Mouse (Mus musculus) layer of hippocampus, adult 6 months (tissue): Measurements from ENCODE around the gene Rimbp2. TPM values are rescaled to one million over a fixed set of nuclear protein-coding genes. Genes with fewer than 3 reads are reported as not detected.

Experiments
- long read RNA-seq, 2 experiments: library from polyadenylated mRNA; unstranded; transcript quantifications; one replicate each; pipeline ENCODE4 v2.0.0; 2019 to 2020
- polyA plus RNA-seq: library from polyadenylated mRNA; unstranded; fragments of <200 nt; fragmentation: Nextera tagmentation; gene quantifications from 2 replicates; pipeline ENCODE4 v1.2.3, GENCODE M21; 2021

Rimbp2 gene
- 3.3 and 3.8 TPM in 2 replicates for polyA plus RNA-seq
- long read RNA-seq, experiment 1, partial matches to known transcripts: 6 of 9 reads
- long read RNA-seq, experiment 1, other reads (novel, unspliced or antisense): 3 of 9 reads
- long read RNA-seq, experiment 2, partial matches to known transcripts: 3 of 22 reads
- long read RNA-seq, experiment 2, other reads (novel, unspliced or antisense): 19 of 22 reads

GRCm38 (mm10) chr5:128953278-128954070, at the start of gene Rimbp2:
Gene Rimbp2 (minus strand): TSS chr5:128953486.

Other genes with a start within 250 kb of the Rimbp2 start
- 2.8 and 3.1 TPM in 2 replicates for gene Stx2, start 55.1 kb upstream of the Rimbp2 start, polyA plus RNA-seq
- 282 and 291 TPM in 2 replicates for gene Ran, start 66.6 kb upstream of the Rimbp2 start, polyA plus RNA-seq
- gene Adgrd1, start 143.3 kb upstream of the Rimbp2 start, polyA plus RNA-seq: 1.0 and 1.1 TPM in 2 replicates